Mouse (Mus musculus): ENCODE measurements around the gene Myo9a.

DNA sequence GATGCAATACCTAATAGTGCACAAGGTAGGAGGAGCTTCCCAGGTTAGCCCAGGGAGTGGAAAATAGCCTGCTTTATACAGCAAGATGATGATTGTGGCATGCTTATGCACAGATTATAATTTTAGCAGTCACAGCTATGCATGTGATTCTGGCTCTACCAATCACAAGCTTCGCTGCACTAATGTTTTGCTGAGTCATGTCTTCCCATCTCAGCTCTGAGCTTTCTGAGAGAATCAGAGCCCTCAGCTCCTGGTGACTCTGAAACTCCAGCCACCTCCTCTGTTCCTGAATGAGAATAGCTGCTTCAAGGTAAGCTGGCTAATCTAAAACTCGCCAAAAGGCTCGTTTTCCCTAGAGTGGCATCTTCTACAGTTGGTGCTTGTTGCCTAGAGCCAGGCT, 179.6 kb downstream of the Myo9a start:
- TF ChIP-seq POLR2A (IDR thresholded peaks at IDR 0.05; ENCODE audit: low read depth, low read length) (no peak), CTCF (IDR thresholded peaks at IDR 0.05; ENCODE audit: extremely low read depth, insufficient read length, insufficient replicate concordance, low read depth, low read length) (no peak)

Measured in small intestine, adult 2 months (tissue).